In the genomic region with DNA sequence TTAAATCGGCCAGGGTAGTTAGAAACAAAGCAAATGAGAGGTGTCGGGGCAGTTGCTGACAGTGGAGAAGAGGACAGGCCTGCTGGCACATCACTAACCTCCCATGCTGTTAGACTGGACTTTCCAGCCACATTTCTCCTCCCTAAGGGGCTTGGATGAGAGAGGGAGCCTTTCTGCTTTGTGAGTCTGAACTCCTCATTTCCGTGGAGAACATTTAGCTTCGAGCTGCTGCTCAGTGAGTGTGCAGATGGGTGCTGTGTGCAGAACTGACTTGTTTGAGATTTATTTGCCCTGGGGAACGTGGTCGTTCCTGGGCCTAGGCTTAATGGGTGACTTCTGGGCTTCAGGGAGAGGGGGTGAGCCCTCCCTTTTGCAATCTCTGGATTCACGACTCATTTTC, we compare ENCODE assay signal across 30 mouse cellular contexts. TPM values are rescaled to one million over a fixed set of nuclear protein-coding genes. Genes with fewer than 3 reads are reported as not detected.
A peak's percentile ranks its signal among the peaks of the same experiment; 100 is the strongest.
DNase-seq lines count a peak whose midpoint lies in the region; ATAC-seq lines count a peak whose summit lies in the region.
"Had no signal": no experiment of that assay in that cellular context is flagged by ENCODE, and none has a peak within 500 bp of the region (broad histone marks: within the 10 kb centered on the region; RNA-seq: fewer than 3 reads in every experiment).

No protein-coding gene starts in this region.

- H3K36me3 ChIP-seq in midbrain, embryonic 11.5 days (ENCODE audit: control insufficient read depth, insufficient read depth, low read length): no peaks in the 10 kb centered on the region
- no peaks in the 10 kb centered on the region for H3K36me3 ChIP-seq in midbrain, embryonic 13.5 days
- H3K36me3 ChIP-seq: embryonic facial prominence, embryonic 12.5 days; embryonic facial prominence, embryonic 15.5 days; forebrain, embryonic 12.5 days; forebrain, embryonic 15.5 days; hindbrain, embryonic 12.5 days; intestine, embryonic 15.5 days had no signal

- WGBS in midbrain, embryonic 11.5 days: 64% methylated on average over 7 of the region's 7 CpGs
- WGBS in midbrain, embryonic 13.5 days: 70% methylated on average over 7 of the region's 7 CpGs

- no peak overlapping the region for H3K4me2 ChIP-seq in midbrain, embryonic 11.5 days
- no peak overlapping the region for H3K4me2 ChIP-seq in midbrain, embryonic 13.5 days (replicated peaks)
- H3K4me2 ChIP-seq: embryonic facial prominence, embryonic 12.5 days; embryonic facial prominence, embryonic 15.5 days; forebrain, embryonic 12.5 days; forebrain, embryonic 15.5 days; heart, embryonic 11.5 days; hindbrain, embryonic 12.5 days; intestine, embryonic 15.5 days had no signal

- no peak overlapping the region for H3K4me3 ChIP-seq in midbrain, embryonic 11.5 days (ENCODE audit: low read depth, low read length)
- H3K4me3 ChIP-seq in midbrain, embryonic 13.5 days (replicated peaks): no peak overlapping the region
- H3K4me3 ChIP-seq: embryonic facial prominence, embryonic 12.5 days; embryonic facial prominence, embryonic 15.5 days; forebrain, embryonic 12.5 days; forebrain, embryonic 15.5 days; hindbrain, embryonic 12.5 days; intestine, embryonic 15.5 days had no signal

- H3K9ac ChIP-seq in midbrain, embryonic 11.5 days (ENCODE audit: low read length): no peak overlapping the region
- no peak overlapping the region for H3K9ac ChIP-seq in midbrain, embryonic 13.5 days (replicated peaks)
- H3K9ac ChIP-seq: embryonic facial prominence, embryonic 12.5 days; embryonic facial prominence, embryonic 15.5 days; forebrain, embryonic 12.5 days; forebrain, embryonic 15.5 days; hindbrain, embryonic 12.5 days; intestine, embryonic 15.5 days had no signal

- no peaks in the 10 kb centered on the region for H3K9me3 ChIP-seq in midbrain, embryonic 11.5 days (ENCODE audit: control insufficient read depth, low read length)
- no peaks in the 10 kb centered on the region for H3K9me3 ChIP-seq in midbrain, embryonic 13.5 days
- H3K9me3 ChIP-seq: embryonic facial prominence, embryonic 12.5 days; embryonic facial prominence, embryonic 15.5 days; forebrain, embryonic 12.5 days; forebrain, embryonic 15.5 days; hindbrain, embryonic 12.5 days; intestine, embryonic 15.5 days had no signal

- ATAC-seq in midbrain, embryonic 11.5 days (ENCODE audit: low FRiP score): no peak
- ATAC-seq in midbrain, embryonic 13.5 days: no peak
- ATAC-seq: forebrain, embryonic 15.5 days; hindbrain, embryonic 16.5 days; intestine, embryonic 15.5 days had no signal

- peaks cover 7% of the 10 kb centered on the region; the same call in 1 of the 2 replicates for H3K27me3 ChIP-seq in midbrain, embryonic 11.5 days (ENCODE audit: control insufficient read depth, insufficient read depth, low read length)
- H3K27me3 ChIP-seq in midbrain, embryonic 13.5 days: peaks cover 2% of the 10 kb centered on the region; the same call in 1 of the 2 replicates
- H3K27me3 ChIP-seq: embryonic facial prominence, embryonic 15.5 days; intestine, embryonic 15.5 days had no signal

- no peaks in the 10 kb centered on the region for H3K4me1 ChIP-seq in midbrain, embryonic 11.5 days (ENCODE audit: control insufficient read depth, insufficient read depth, low read length)
- H3K4me1 ChIP-seq in midbrain, embryonic 13.5 days (replicated peaks): peaks cover 5% of the 10 kb centered on the region
- H3K4me1 ChIP-seq: embryonic facial prominence, embryonic 15.5 days had no signal

- DNase-seq in heart, adult 11 months: peak; percentile 54
- DNase-seq in heart, adult 8-10 months (ENCODE audit: low spot score): no peak
- DNase-seq in midbrain, embryonic 11.5 days (ENCODE audit: low spot score, missing footprints): peak; percentile 76
- DNase-seq in fat pad, adult 2 months (ENCODE audit: extremely low read depth, low read depth, low spot score): peak; percentile 61
- no peak for DNase-seq in thymus, postnatal 0 days (ENCODE audit: low spot score)
- DNase-seq: adrenal gland, adult 2 months; adrenal gland, postnatal 14 days; B cell, adult 2 months; cerebellum, adult 11 months; cerebellum, adult 2 months; cerebellum, adult 9-11 months; cerebellum, postnatal 25 days; gastrocnemius, postnatal 25 days had no signal

- no peak overlapping the region for H3K27ac ChIP-seq in midbrain, embryonic 11.5 days (ENCODE audit: low read depth, low read length)
- no peak overlapping the region for H3K27ac ChIP-seq in midbrain, embryonic 13.5 days
- H3K27ac ChIP-seq: embryonic facial prominence, embryonic 12.5 days; embryonic facial prominence, embryonic 15.5 days; forebrain, embryonic 12.5 days; forebrain, embryonic 15.5 days; hindbrain, embryonic 12.5 days; intestine, embryonic 15.5 days had no signal

RNA-seq across cellular contexts. Expression of gene Siah2, which starts 3.3 kb away (rescaled TPM):
- total RNA-seq in heart, adult 8-10 months (2022): 10 to 100 TPM in 1 of 4 experiments, 1 to 10 TPM in 3; 5.3 to 10.6 (median 7.6) TPM
- 3.7 and 4.0 TPM in 2 replicates for polyA plus RNA-seq in midbrain, embryonic 11.5 days (2014; fragmentation: Nextera tagmentation; extraction: Ambion mirVana)
- polyA plus RNA-seq in midbrain, embryonic 13.5 days (2015; fragmentation: Nextera tagmentation; extraction: Ambion mirVana): 5.8 and 5.9 TPM in 2 replicates
- polyA plus RNA-seq in thymus, postnatal 0 days (2015; fragmentation: Nextera tagmentation; extraction: Ambion mirVana): 4.2 and 4.3 TPM in 2 replicates

RNA-seq across cellular contexts. Expression of gene Erich6, which starts 58.5 kb away (rescaled TPM):
- total RNA-seq in heart, adult 8-10 months (2022): not detected
- 0.08 TPM in 1 of 2 replicates, not detected in the other for polyA plus RNA-seq in midbrain, embryonic 11.5 days (2014; fragmentation: Nextera tagmentation; extraction: Ambion mirVana)
- 0.09 and 0.12 TPM in 2 replicates for polyA plus RNA-seq in midbrain, embryonic 13.5 days (2015; fragmentation: Nextera tagmentation; extraction: Ambion mirVana)
- polyA plus RNA-seq in thymus, postnatal 0 days (2015; fragmentation: Nextera tagmentation; extraction: Ambion mirVana): not detected in 2 replicates
- total RNA-seq: adrenal gland, postnatal 14 days; adrenal gland, postnatal 4 days; common myeloid progenitor, adult 5-6 weeks; gastrocnemius, adult 8-10 months; gastrocnemius, postnatal 25 days; granulocyte monocyte progenitor cell, adult 5-6 weeks; heart, postnatal 25 days; hematopoietic stem cell, adult 5-6 weeks; MEL had no signal
- polyA plus RNA-seq: adrenal gland, adult 2 months; embryonic facial prominence, embryonic 12.5 days; embryonic facial prominence, embryonic 15.5 days; heart, postnatal 0 days; intestine, embryonic 15.5 days had no signal

Comparison
In these comparisons a context has a peak if more than half of its experiments do, and no peak if none do; other contexts are left out.
1. DNase-seq: peak in heart, adult 11 months (single experiment), midbrain, embryonic 11.5 days (single experiment) and fat pad, adult 2 months (single experiment); none in heart, adult 8-10 months (single experiment) and thymus, postnatal 0 days (single experiment).